Comparison of ENCODE assay signal across 9 mouse cellular contexts in the genomic region with DNA sequence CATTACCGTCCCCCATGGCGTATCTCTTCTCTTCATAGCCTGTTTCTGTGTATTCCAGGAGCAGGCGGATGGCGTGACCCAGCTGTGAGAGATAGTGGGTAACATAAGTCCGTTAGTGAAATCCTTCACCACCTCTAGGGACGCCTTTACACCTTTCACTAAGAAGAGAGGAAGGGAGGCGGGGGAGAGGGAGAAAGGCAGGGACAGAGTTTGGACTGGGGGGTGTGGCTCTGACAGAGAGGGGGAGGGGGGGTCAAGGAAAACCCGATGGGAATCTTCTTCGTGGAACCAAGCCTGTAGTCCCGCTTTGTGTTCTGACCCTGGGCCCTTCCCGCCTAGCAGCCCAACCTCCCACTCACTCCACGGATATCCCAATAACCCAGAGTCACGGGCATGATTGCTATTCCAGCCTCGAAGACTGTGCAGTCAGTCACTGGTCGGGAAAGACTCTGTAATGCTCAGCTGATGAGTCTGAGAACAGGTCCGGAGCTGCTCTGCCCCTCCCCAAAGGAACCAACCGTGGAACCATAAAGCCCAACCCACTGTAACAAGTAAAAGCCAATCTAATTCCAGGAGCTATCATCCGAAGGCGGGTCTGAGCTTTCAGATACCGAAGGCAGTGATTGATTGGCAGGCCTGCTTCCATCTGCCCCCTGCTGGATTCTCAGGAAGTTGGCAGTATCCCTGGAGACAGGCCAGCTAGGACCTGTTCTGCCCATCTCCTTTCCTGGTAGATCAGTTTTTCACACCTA. TPM values are rescaled to one million over a fixed set of nuclear protein-coding genes. Genes with fewer than 3 reads are reported as not detected.
A peak's percentile ranks its signal among the peaks of the same experiment; 100 is the strongest.
DNase-seq lines count a peak whose midpoint lies in the region; ATAC-seq and TF ChIP-seq lines count a peak whose summit lies in the region.
"Had no signal": no experiment of that assay in that cellular context is flagged by ENCODE, and none has a peak within 500 bp of the region (broad histone marks: within the 10 kb centered on the region; RNA-seq: fewer than 3 reads in every experiment).

Gene Gstm6, minus strand, starts transcription at position 511 of the 752 bp plus-strand sequence.

- H3K27me3 ChIP-seq in forebrain, embryonic 12.5 days: no peaks in the 10 kb centered on the region
- no peaks in the 10 kb centered on the region for H3K27me3 ChIP-seq in kidney, embryonic 14.5 days (ENCODE audit: control insufficient read depth, insufficient read depth, low read length)
- H3K27me3 ChIP-seq in liver, embryonic 14.5 days (ENCODE audit: control insufficient read depth, insufficient read depth, low read length): no peaks in the 10 kb centered on the region
- no peaks in the 10 kb centered on the region for H3K27me3 ChIP-seq in neural tube, embryonic 15.5 days (replicated peaks)

- intact Hi-C loops in left cerebral cortex, postnatal 14 days (cut with DNase I): loop anchor here (10.0 kb wide), 1 partner anchor 201 kb away; the partner anchor contains the start of gene Gnai3

- peak; percentile 90 for ATAC-seq in forebrain, embryonic 12.5 days (ENCODE audit: low FRiP score)
- ATAC-seq in kidney, embryonic 14.5 days (ENCODE audit: low FRiP score, low TSS enrichment): peak; percentile 89
- peak; percentile 34; the same call in 1 of the 2 replicates for ATAC-seq in liver, embryonic 14.5 days (ENCODE audit: insufficient read depth)
- ATAC-seq in neural tube, embryonic 15.5 days (ENCODE audit: low FRiP score): peak; percentile 83

- H3K9me3 ChIP-seq in forebrain, embryonic 12.5 days: no peaks in the 10 kb centered on the region
- H3K9me3 ChIP-seq in kidney, embryonic 14.5 days (ENCODE audit: control insufficient read depth, low read length): no peaks in the 10 kb centered on the region
- no peaks in the 10 kb centered on the region for H3K9me3 ChIP-seq in liver, embryonic 14.5 days (ENCODE audit: control insufficient read depth, low read length)
- no peaks in the 10 kb centered on the region for H3K9me3 ChIP-seq in neural tube, embryonic 15.5 days (replicated peaks)

- no peak within 1 kb of the TSS for H3K27ac ChIP-seq in forebrain, embryonic 12.5 days
- no peak within 1 kb of the TSS for H3K27ac ChIP-seq in kidney, embryonic 14.5 days (ENCODE audit: low read depth, low read length)
- no peak within 1 kb of the TSS for H3K27ac ChIP-seq in liver, embryonic 14.5 days
- no peak within 1 kb of the TSS for H3K27ac ChIP-seq in neural tube, embryonic 15.5 days (replicated peaks)

- DNase-seq in left cerebral cortex, postnatal 14 days (ENCODE audit: low spot score in 2 of 2): peak; percentile 48 to 75
- DNase-seq in left cerebral cortex, adult 8-10 months (ENCODE audit: low spot score in 2 of 2): no peak
- peak in 1 of 3 experiments; percentile 9 for DNase-seq in liver, embryonic 14.5 days (ENCODE audit: low read depth in 3 of 3, low spot score in 3 of 3)
- no peak for DNase-seq in urinary bladder, postnatal 4 days (ENCODE audit: low spot score in 2 of 2)
- no peak for DNase-seq in spleen, adult 18-20 months

- TF ChIP-seq EP300 in liver, embryonic 14.5 days (IDR thresholded peaks at IDR 0.05; ENCODE audit: low read depth): no peak

- peak within 1 kb of the TSS; percentile 56 for H3K4me2 ChIP-seq in forebrain, embryonic 12.5 days
- peak within 1 kb of the TSS; percentile 49 for H3K4me2 ChIP-seq in kidney, embryonic 14.5 days (replicated peaks; ENCODE audit: low read depth, low read length)
- peak within 1 kb of the TSS; percentile 4; the same call in 1 of the 2 replicates for H3K4me2 ChIP-seq in liver, embryonic 14.5 days (ENCODE audit: low read depth)
- peak within 1 kb of the TSS; percentile 50 for H3K4me2 ChIP-seq in neural tube, embryonic 15.5 days

- WGBS in forebrain, embryonic 12.5 days: 15% methylated on average over 20 of the region's 20 CpGs
- 10% methylated on average over 20 of the region's 20 CpGs for WGBS in kidney, embryonic 14.5 days
- 25% methylated on average over 20 of the region's 20 CpGs for WGBS in liver, embryonic 14.5 days (ENCODE audit: insufficient replicate concordance)
- WGBS in neural tube, embryonic 15.5 days: 14% methylated on average over 20 of the region's 20 CpGs

- H3K4me3 ChIP-seq in forebrain, embryonic 12.5 days (replicated peaks): peak within 1 kb of the TSS; percentile 31
- H3K4me3 ChIP-seq in kidney, embryonic 14.5 days (ENCODE audit: low read length): peak within 1 kb of the TSS; percentile 28
- H3K4me3 ChIP-seq in liver, embryonic 14.5 days (ENCODE audit: insufficient read depth in 1 of 2, low read depth in 2 of 2, low read length in 2 of 2): peak within 1 kb of the TSS in 1 of 2 experiments; percentile 54; a peak in 2 of 4 replicates
- H3K4me3 ChIP-seq in neural tube, embryonic 15.5 days (replicated peaks): peak within 1 kb of the TSS; percentile 24; the same call in 1 of the 2 replicates

- TF ChIP-seq CTCF in liver, embryonic 14.5 days (IDR thresholded peaks at IDR 0.05; ENCODE audit: low read depth): peak; percentile 62

- H3K4me1 ChIP-seq in forebrain, embryonic 12.5 days: peaks cover 17% of the 10 kb centered on the region
- peaks cover 7% of the 10 kb centered on the region for H3K4me1 ChIP-seq in kidney, embryonic 14.5 days (ENCODE audit: control insufficient read depth, insufficient read depth, low read length)
- peaks cover 0 to 3% of the 10 kb centered on the region in 2 experiments; a peak in 1 of 4 replicates for H3K4me1 ChIP-seq in liver, embryonic 14.5 days (replicated peaks; ENCODE audit: control insufficient read depth in 2 of 2, insufficient read depth in 2 of 2, low read length in 1 of 2)
- H3K4me1 ChIP-seq in neural tube, embryonic 15.5 days: peaks cover 20% of the 10 kb centered on the region; the same call in 1 of the 2 replicates

- H3K36me3 ChIP-seq in forebrain, embryonic 12.5 days (replicated peaks): no peaks in the 10 kb centered on the region
- no peaks in the 10 kb centered on the region for H3K36me3 ChIP-seq in kidney, embryonic 14.5 days (ENCODE audit: control insufficient read depth, insufficient read depth, low read length)
- no peaks in the 10 kb centered on the region for H3K36me3 ChIP-seq in liver, embryonic 14.5 days (replicated peaks; ENCODE audit: control insufficient read depth, insufficient read depth, low read depth)
- H3K36me3 ChIP-seq in neural tube, embryonic 15.5 days: no peaks in the 10 kb centered on the region

- H3K9ac ChIP-seq in forebrain, embryonic 12.5 days: 0 out of 2 replicates have a peak within 1 kb of the TSS, but pooled peaks have one; percentile 38
- 0 out of 2 replicates have a peak within 1 kb of the TSS, but pooled peaks have one; percentile 28 for H3K9ac ChIP-seq in kidney, embryonic 14.5 days (ENCODE audit: low read depth, low read length)
- H3K9ac ChIP-seq in liver, embryonic 14.5 days (replicated peaks): no peak within 1 kb of the TSS
- H3K9ac ChIP-seq in neural tube, embryonic 15.5 days (replicated peaks): no peak within 1 kb of the TSS

RNA-seq across cellular contexts. Expression of gene Gstm6, which starts in this region (rescaled TPM):
- 1 to 10 TPM; 3.4 to 3.8 TPM for total RNA-seq in left cerebral cortex, postnatal 14 days (2021)
- 1 to 10 TPM; 6.2 to 8.4 (median 7.2) TPM for total RNA-seq in left cerebral cortex, adult 8-10 months (2022)
- polyA plus RNA-seq in forebrain, embryonic 12.5 days (2016; fragmentation: Nextera tagmentation; extraction: Ambion mirVana): 10.7 and 12.0 TPM in 2 replicates
- polyA plus RNA-seq in kidney, embryonic 14.5 days (2014; fragmentation: Nextera tagmentation; extraction: Ambion mirVana): 4.4 and 5.7 TPM in 2 replicates
- 6.2 and 6.4 TPM in 2 replicates for polyA plus RNA-seq in liver, embryonic 14.5 days (2012; rRNA removed)
- 12.7 and 12.8 TPM in 2 replicates for polyA plus RNA-seq in liver, embryonic 14.5 days (2014; fragmentation: Nextera tagmentation; extraction: Ambion mirVana)
- polyA plus RNA-seq in neural tube, embryonic 15.5 days (2015; fragmentation: Nextera tagmentation; extraction: Ambion mirVana): 9.0 and 10.6 TPM in 2 replicates
- total RNA-seq: neutrophil, adult 5-6 weeks had no signal

Comparison
In these comparisons a context has a peak if more than half of its experiments do, and no peak if none do; other contexts are left out.
1. DNase-seq: peak in left cerebral cortex, postnatal 14 days (2 of 2); none in left cerebral cortex, adult 8-10 months (0 of 2), urinary bladder, postnatal 4 days (0 of 2) and spleen, adult 18-20 months (0 of 2).
2. ATAC-seq: peak in every context shown above with its lines; median percentile 90 in forebrain, embryonic 12.5 days; 89 in kidney, embryonic 14.5 days; 83 in neural tube, embryonic 15.5 days; 34 in liver, embryonic 14.5 days.
3. H3K4me2 ChIP-seq: peak in every context shown above with its lines; median percentile 56 in forebrain, embryonic 12.5 days; 50 in neural tube, embryonic 15.5 days; 49 in kidney, embryonic 14.5 days; 4 in liver, embryonic 14.5 days.
4. H3K9ac ChIP-seq: peak in forebrain, embryonic 12.5 days (single experiment) and kidney, embryonic 14.5 days (single experiment); none in liver, embryonic 14.5 days (single experiment) and neural tube, embryonic 15.5 days (single experiment).